Mouse (Mus musculus) liver, adult 2 months (tissue): Measurements from ENCODE around the gene Kcnip4.

Source experiments
- CTCF ChIP-seq: fragments of 200-500 bp; IDR thresholded peaks from 2 replicates; pipeline ENCODE4 v1.5.1; 2011; ENCODE audit warnings: low read depth, low read length, control low read depth
- POLR2A ChIP-seq: fragments of 200-500 bp; IDR thresholded peaks from 2 replicates; pipeline ENCODE4 v1.6.1; 2011; ENCODE audit warnings: low read length, control low read depth; ENCODE audit not compliant: insufficient read depth; ENCODE audit errors: extremely low read depth

- no peak for TF ChIP-seq POLR2A
- no peak for TF ChIP-seq CTCF
Measured at GRCm38 (mm10) chr5:48349309-48349708, 1175.4 kb downstream of the Kcnip4 start.
